Mouse (Mus musculus) right cerebral cortex, postnatal 4 days (tissue): Measurements from ENCODE around the gene Lemd2.
"Not testable (repeated sequence)": the region's sequence is repeated elsewhere in the genome, so short reads cannot be mapped to it uniquely, and the experiment has no call there.

ENCODE experiments used
- DNase-seq: peaks from one replicate; pipeline ENCODE4 v3.0.0-alpha.2; 2022

The Lemd2 gene

DNA sequence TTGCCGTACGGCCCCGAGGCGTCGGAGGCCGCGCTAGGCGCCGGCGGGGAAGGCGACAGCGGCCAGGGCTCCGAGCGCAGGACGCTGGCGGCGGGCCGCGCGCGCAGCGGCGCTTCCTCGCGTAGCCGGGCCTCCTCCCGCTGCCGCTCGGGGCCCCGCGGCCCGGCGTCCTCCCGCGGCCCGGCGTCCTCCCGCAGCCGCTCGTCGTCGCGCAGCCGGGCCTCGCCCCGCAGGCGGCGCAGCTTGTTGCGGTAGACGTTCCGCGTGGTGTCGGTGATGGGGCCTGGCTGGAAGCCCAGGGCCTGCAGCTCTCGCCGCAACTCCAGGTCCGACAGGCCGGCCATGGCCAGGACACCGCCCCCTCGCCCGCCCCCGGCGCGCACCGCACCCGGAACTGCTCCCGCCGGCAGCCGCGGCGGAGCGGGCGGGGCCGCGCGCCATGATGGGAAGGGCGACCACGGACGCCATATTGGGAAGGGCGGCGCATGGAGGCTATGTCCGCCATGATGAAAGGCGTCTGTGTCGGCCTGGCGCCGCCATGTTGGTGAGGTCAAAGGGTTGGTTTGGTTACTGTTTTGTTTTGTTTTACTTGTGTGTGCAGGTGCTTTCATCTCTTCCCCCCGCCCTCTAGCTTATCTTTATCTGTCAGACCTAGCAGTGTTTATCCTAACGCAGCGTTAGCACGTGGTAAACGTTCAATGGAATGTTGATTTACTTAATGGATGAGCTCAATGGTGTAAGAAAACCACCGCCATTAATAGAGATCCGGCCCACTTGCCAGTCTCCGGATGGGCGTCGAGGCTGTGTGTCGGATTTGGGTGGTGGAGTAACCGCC is at the start of gene Lemd2:
Lemd2 (minus strand) TSS at position 395 of the 835 bp plus-strand sequence.
- peak; percentile 94 for DNase-seq

DNA sequence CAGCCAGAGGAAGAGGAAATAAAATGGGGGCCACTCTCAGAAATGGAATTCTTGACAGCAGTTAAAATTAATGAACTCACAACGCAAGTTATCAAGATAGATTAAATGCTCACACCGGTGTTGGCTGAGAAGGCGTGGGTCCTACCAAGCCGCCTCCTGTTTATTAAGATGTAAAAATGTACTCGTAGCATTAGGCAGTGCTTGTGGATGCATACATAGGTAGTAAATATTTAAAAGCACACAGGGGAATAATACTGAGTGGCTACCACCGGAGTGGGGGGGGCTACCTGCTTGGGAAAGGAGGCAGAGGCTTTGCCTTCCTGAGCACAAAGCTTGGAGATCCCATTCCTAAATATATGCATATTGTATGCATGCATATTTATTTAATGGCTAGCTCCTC is 46.9 kb upstream of the Lemd2 start:
- no peak for DNase-seq

DNA sequence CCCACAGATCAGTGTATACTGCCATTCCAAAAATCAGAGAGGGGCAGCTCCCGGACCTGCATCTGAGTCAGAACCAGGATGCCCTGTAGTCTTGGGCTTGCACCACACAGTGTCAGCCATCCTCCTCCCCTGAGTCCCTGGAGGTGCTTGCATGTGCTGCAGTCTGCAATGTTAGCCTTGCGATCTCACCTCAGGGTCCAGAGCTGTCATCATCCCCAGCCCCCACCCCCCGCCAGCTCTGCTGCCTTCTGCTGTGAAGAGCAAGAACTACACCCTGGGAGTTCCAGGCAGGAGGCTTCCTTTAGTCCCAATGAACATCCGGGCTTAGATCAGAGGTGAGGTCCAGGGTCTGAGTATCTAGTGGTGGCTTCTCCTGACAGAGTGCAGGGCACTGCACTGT is 46.2 kb upstream of the Lemd2 start:
- DNase-seq: no peak

DNA sequence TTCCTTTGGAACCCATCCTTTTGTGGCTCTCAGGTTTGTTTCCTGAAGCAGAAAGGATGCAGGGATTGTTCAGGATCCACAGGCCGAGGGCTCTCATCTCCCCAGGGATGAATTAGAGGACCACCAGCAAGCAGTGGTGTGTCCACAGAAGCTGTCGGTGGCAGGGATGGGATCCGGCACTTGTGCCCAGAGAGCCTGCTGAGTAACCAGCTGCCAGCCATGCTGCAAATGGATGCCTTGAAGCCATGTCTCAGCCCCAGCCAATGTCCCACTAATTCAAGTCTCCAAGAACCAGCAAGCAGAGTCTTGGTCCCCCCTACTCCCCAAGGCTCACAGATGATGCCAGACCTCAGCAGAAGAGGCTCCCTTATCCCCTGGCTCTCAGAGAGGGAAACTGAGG is 44.8 kb upstream of the Lemd2 start:
- no peak for DNase-seq

DNA sequence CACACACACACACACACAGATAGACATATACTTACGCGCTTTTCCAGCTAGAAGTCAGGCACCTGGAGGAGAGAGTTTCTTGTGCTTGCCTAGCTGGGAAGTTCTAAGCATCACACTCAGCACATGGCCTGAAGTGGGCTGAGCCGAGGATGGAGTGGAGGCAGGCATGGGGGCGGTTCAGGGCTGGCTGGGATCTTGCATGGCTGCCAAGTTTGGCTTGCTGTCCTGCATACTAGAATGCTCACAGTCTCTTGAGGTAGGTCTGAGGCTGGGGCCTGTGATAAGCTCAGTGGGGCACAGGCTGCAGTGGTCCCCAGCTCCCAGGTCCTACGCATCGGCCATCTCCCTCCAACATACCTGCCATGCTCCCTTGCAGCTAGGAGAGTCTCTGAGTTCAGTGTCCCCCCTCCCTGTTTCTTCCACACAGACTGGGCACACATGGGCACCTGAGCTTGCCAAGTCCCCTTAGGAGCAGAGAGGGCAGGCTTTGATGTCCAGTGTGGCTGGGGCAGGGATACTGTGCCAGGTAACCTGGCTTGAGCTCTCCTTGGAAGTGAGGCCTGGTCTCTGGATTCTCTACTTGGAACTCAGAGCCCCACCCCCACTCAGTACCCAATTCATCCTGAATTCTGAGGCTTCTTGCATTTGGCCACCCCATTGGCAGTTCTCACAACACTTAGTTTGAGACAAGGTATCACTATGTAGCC is 43.6 kb upstream of the Lemd2 start:
- peak; percentile 53 for DNase-seq

DNA sequence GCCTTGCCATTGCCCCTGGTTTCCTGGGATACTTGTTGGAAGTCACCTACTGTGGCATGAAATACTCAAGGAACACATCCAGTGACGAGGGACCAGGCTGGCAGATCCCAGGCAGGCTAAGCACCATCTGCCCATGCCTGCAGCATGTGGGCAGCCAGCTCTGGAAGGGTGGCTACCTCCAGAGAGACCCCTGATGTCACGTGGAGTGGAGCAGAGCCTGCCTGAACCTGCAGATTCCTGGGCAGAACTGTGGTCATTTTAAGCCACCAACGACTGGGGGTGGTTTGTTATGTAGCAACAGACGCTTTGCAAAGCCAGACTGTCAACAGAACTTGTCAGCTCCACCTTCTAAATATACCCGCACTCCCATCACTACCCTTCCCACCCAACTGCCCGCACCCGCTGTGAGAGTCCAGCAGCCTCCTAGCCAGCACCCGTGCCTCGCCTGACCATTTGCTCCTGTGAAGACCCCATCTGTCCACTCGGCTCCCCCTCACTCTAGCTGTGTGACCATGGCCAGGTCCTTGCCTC is 41.6 kb upstream of the Lemd2 start:
- no peak for DNase-seq

DNA sequence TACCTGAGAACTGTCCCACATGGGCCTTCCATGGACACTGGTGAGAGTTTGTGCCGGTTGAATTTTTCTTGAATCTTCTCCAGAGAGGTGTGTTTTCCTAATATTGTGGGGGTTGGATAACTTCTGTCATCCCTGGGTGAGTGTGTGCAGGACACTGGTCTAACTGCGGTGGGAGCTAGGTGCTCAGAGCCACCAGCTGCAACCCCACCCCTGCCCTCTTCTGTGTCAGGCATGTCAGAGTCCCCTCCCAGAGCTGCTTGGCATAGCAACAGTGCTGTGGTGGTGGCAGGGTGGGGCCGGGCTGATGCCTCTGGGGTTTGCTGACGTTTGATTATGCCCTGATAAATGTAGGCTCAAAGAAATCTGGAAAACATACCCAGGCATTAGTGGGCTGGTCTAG is 40.6 kb upstream of the Lemd2 start:
- DNase-seq: no peak

DNA sequence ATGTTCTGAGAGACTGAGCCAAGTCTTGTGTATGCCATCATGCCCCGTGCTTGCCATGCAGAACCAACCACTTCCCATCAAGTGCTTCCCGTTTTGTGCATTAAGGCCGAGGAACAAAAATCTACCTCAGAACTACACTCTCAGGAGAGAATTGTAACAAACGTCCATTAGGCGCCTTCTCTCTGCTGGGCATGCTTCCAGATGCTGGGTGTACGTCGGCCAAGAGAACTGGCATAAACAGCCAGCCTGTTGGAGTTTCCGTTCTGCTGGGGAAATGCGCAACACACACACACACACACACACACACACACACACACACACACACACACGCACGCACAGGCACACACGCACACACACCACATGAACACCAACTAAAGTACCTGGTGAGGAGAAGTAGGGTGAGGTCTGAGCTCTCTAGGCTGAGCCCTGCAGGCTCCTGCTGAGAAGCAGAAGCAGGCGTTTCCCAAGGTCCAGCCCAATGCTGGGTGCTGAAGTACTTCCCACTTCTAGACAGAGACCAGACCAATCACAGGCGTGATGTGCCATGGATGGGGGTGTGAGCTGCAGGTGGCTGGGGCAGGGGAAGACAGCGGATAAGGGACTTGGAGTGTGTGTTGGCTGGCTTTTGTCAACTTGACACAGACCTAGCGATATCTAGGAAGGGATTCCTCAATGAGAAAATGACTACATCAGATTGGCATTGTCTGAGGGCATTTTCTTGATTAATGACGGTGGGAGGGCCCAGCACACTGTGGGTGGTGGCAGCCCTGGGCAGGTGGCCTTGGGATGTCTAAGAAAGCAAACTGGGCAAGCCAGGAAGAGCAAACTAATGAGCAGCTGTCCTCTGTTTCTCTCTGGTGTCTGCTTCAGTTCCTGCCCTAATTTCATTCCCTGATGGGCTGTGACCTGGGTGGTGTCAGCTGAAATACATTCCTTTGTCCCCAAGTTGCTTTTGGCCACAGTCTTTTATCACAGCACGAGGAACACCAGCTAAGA is 38.2 kb upstream of the Lemd2 start:
- DNase-seq: peak; percentile 90

DNA sequence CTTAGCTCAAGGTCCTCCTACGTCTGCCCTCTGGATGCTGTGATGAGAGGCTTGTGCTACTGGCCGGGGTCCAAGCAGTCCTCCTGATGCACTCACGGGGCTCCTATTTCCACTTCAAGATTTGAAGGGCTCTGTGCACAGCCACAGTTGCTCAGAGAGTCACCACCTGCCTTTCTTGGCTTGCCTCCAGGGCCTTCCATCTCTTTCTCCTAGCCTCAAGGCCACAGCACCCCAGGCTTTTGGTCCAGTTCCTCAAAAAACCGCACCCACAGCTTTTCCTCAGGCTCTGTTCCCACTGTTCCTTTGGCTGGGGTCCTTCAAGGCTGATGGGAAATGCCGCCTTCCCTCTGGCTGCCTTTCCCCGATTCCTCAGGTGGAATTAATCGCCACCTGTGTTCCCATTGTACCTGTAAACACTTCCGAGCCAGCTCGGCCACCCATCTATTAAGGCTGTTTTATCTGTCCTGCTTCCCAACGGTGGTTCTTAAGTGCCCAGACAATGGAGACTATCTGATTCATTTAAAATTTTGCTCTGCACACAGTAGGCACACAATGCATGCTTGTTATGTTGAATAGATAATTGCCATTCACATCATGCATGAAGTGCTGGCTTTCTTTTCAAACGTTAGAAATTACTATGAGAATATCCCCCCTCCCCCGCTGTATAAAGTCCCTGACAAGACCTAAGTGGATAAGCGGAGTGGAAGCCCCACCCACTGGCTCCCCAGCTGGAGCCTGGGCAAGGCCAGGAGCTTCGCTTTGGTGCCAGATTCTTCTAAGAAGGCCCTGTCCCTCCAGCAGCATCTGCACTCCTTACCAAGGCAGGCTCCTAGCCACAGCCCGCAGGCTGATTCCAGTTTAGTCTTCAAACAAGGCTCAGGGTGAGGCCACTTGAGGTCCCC is 36.5 kb upstream of the Lemd2 start:
- DNase-seq: peak; percentile 80

DNA sequence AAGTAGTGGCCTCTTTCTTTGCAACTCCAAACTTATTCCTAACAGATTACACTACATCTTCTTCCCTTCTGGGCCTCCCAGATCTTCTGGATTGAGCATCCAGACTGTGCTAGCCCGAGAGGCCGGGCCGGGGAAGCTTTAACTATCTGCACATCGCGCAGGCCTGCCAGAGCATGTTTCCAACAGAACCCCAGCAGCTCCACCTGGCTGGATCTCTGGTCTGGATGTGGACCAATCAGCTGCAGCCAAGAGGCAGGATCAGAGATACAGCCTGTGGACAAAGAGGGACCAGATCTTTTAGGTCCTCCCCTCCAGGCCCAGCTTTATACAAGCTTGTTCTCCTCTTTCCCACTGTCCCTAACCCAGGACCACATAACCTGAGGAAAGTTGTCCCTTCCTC is 35.7 kb upstream of the Lemd2 start:
- no peak for DNase-seq

DNA sequence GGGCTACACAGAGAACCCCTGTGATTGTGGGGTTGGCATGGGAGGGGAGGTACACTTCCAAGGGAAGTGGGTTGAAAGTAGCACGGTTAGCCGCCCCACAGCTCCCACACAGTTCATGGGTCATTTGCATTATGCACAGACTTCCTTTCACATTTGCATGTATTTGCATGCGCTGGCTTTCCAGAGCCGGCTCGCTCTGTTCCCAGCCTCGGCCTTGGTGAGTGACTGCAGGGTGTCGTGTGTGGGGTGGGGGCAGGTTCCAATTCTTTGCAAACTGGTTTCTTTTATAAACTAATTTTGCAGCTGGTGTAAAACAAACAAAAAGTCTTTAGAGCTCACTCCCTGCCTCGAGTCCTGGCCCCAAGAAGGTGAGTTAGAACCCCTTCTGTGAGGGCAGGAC is 34.4 kb upstream of the Lemd2 start:
- DNase-seq: no peak

DNA sequence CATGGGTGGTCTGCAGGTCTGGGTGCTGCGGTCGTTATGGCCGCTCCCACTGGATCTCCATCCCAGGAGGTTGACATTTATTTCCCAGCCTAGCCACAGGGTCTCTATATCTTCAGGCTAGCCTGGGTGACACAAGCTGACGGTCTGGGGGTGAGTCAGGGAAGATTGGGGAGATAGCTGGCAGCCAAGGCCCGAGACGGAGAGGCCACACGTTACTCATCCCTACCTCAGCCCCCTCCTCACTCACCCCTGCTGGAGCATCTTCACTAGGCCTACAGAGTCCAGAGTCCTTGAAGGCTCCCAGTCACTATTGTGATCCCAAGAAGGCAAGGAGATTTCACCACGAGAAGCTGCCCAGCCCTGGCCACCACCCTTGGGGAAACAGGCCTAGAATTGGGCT is 33.5 kb upstream of the Lemd2 start:
- DNase-seq: no peak

DNA sequence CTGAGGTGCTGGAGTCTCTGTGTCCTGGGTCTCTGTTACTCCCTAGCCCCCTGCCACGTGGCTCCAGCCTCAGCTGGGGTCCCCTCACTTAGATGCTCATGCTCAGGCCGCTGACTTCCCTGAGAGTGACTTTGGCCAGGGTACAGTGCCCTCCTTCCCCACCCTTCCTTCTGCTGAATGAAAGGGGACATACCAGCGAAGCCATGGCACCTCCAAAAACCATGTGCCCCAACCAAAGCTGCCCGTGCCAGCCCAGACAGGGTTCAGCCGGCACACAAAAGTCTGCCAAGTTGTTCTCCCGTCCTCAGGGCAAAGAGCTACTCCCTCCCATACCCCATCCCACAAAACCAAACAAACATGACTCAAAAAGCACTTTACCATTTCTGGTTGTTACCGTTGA is 29.0 kb upstream of the Lemd2 start:
- DNase-seq: no peak

DNA sequence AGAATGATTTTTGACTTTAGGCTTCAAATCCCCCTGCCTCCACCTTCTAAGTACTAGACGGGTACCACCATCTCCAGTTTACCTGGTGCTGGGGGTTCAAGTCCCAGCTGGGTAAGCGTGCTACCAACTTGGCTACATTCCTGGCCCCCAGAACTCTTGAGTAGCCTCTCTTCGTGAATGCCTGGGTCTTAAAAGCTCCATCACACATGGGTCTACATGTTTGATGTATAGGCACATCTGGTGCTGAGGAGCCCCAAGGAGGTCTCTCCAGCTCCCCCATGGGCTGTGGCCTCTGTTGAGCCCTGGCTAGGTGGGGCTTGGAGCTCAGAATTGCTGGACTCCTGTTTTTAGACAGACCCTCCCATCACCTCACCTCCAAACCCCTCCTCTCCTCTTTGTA is 27.9 kb upstream of the Lemd2 start:
- no peak for DNase-seq

DNA sequence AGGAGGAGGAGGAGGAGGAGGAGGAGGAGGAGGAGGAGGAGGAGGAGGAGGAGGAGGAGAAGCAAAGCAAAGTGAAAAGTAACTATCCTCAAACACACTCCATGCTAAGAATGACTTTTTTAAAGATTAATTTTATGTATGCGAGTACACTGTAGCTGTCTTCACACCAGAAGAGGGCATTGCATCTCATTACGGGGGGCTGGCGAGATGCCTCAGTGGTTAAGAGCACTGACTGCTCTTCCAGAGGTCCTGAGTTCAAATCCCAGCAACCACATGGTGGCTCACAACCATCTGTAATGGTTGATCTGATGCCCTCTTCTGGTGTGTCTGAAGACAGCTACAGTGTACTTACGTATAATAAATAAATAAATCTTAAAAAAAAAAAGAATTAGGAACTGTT is 27.3 kb upstream of the Lemd2 start:
- DNase-seq: not testable (repeated sequence)

DNA sequence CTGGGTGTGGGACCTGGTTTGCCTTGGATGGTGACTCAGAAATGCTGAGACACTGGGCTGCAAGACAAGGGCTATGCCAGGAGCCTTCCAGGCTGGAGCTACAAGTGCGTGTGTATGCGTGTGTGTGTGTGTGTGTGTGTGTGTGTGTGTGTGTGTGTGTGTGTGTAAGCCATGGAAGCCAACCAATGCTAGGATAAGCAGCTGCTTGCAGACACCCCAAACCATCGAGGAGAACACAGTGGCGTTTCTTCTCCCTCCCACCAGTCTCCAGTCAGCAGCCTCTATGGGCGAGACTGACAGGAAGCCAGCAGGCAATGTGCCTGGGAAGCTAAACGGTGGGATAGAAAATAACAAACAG is 26.9 kb upstream of the Lemd2 start:
- DNase-seq: peak; percentile 68

DNA sequence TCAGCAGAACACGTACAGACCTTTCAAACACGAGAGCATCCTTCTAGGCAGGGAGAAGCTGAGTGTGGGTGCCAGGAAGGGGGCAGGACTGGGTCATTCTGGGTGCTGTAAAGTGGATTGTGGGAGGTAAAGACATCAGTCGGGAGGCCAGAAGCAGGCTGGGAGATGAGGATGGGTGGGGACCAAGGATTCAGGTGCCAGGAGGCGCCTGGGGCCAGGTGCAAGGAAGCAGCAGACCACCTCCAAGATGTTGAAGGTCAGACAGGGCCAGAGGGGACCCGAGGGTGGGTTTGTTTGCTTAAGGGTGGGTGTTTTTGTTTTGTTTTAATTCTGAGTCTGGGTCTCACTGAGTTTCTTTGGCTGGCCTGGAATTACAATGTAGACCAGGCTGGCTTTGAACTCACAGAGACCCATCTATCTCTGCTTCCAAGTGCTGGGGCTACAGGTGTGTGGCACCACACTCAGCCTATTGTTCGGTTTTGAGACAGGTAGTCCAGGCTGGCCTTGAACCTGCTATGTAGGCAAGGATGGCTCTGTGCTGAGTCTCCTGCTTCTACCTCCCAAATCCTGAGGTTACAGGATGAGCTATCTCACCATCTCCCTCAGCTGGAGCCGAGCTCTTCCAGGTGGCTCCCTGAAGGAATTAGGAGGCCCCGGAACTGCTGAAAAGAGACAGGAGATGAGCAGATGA is 26.3 kb upstream of the Lemd2 start:
- DNase-seq: no peak

DNA sequence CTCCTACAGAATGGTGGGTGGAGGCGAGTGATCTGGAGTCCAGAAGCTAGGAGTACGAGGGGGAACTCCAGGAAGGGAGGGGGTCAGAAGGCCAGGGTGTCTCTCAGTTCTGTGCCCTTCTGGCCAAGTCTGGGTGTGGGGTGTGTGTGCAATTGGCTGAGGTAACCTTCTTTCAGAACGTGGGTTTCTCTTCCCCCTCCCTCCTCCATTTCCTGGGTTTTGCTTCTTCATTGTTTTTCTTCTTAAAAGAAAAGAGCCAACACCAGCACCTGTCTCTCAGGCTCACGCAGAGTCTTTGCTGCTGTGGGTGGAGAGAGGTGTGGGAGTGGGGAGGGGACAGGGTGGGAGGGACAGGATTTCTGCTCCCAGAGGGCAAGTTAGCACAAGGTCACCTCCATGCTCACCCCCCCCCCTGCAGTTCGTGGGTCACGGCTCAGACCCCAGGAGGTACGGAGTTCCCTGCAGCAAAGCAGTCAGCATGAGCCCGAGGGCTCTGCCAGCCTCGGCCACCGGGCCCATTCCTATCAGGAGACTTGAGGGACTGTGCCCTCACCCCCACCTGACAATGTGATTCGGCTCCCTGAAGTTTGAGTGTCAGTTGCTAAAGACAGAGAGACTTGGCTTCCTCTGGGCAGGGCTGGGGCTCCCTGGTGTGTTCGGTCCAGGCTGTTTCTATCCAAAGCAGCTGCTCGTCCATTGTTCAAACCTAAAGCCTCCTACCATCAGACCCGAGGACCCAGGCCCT is 25.6 kb upstream of the Lemd2 start:
- DNase-seq: no peak

DNA sequence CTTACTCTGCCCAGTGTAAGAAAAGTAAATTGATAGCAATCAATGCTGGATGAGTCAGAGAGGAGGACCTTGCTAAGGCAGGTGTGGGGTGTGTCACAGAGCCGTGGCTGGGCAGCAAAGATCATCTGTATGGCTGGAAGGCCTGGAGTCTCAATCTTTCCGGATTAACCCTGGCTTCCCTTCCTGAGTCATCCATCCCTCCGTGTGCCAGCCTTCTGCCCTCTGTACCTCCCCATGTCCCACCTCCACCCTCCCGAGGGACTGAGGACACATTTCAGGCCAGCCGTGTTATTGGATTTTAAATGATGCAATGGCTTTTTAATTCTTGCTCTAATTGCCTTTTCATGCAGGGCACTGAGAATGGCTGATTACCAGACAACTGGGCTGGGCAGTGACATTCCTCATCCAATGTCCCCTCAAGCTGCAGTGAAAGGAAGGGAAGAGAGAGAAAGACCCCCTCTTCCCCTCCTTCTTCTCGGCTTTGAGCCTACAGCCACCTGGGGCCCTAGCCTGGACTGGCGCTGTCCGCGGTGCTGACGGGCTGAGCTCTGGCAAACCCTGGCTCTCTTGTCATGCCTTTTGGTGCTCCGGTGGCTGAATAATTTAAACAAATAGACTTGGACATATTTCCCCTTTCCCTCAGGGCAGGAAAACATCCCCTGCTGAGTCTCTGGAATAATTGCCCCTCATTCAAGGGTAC is 24.1 kb upstream of the Lemd2 start:
- DNase-seq: peak; percentile 76

DNA sequence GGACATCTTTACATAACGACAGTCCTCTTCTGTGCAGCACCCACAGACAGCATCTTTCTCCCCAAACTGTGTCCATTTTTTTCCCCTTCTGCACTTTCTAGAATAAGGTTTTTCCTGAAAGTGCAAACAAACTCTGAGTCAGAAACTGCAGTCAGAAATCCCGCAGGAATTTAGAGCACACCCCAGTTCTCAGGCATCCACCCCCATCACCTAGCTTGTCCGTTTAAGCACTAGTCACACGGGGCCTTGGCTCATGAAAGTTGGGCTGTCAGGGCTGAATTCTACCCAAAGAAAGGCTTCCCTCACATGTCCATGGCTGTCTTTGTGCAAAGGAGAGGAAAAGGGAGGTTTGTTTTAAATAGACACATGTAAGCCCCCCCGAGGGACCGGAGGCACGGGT is 23.0 kb upstream of the Lemd2 start:
- DNase-seq: no peak
